8 mouse cellular contexts compared by ENCODE assay signal in the genomic region with DNA sequence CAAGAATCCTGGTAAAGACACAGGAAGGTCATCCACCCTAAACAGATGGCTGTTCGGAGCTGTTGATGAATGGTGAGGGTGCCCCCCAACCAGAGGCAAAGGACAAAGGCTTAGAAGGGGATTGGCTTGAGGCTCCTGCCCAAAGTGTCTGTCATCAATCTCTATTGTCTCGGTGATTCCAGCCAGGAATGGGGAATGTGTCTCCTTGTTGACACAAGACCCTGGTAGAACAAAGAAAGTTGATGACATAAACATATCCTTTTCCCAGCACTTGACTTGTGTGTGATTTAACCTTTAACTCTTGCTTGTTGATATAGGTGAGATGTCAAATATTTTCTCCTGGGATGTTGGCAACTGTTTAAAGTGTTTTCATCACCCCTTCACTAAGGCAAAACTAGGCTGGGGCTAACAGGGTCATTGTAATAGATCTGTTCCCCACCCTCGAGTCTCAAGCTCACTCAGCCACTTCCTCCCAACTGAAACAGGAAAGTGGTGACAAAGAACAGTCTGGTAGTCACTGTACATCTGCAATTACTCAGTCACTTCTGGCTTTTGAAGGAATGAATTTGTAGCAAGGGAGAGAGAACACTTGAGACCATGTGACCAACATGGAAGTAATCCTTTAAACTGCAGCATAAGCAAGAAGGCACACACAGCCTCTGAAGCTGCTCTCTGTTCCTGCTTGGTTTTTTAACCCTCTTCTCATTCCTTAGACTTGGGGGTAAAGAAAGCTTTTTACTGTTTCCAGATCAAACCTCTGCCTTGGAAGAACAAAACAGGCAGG. TPM values are rescaled to one million over a fixed set of nuclear protein-coding genes. Genes with fewer than 3 reads are reported as not detected.
DNase-seq lines count a peak whose midpoint lies in the region; ATAC-seq and TF ChIP-seq lines count a peak whose summit lies in the region.

No protein-coding gene starts in this region.

- ATAC-seq in liver, embryonic 14.5 days (ENCODE audit: insufficient read depth), result peak; percentile 45; the same call in 1 of the 2 replicates
- no peak for ATAC-seq in forebrain, embryonic 11.5 days (replicated peaks; ENCODE audit: low FRiP score)

- peak overlapping the region; percentile 71 for H3K27ac ChIP-seq in gastrocnemius, adult 2 months
- H3K27ac ChIP-seq in cortical plate, adult 2 months (ENCODE audit: insufficient read depth, low read length), result peak overlapping the region; percentile 71
- no peak overlapping the region for H3K27ac ChIP-seq in liver, embryonic 14.5 days
- no peak overlapping the region for H3K27ac ChIP-seq in forebrain, embryonic 11.5 days (ENCODE audit: low read depth, low read length)

- TF ChIP-seq CTCF in gastrocnemius, adult 2 months (IDR thresholded peaks at IDR 0.05), result no peak
- TF ChIP-seq CTCF in cortical plate, adult 2 months (IDR thresholded peaks at IDR 0.05; ENCODE audit: extremely low read depth, insufficient read depth, low read length), result no peak
- TF ChIP-seq CTCF in liver, embryonic 14.5 days (IDR thresholded peaks at IDR 0.05; ENCODE audit: low read depth), result no peak

- no peak overlapping the region for H3K4me2 ChIP-seq in liver, embryonic 14.5 days (ENCODE audit: low read depth)
- no peak overlapping the region for H3K4me2 ChIP-seq in forebrain, embryonic 11.5 days (ENCODE audit: low read depth, low read length, severe bottlenecking)

- no peaks in the 10 kb centered on the region for H3K4me1 ChIP-seq in cortical plate, adult 2 months (ENCODE audit: control insufficient read depth, insufficient read depth, low read length)
- H3K4me1 ChIP-seq in liver, embryonic 14.5 days (replicated peaks; ENCODE audit: control insufficient read depth in 2 of 2, insufficient read depth in 2 of 2, low read length in 1 of 2), result peaks cover 0 to 10% of the 10 kb centered on the region in 2 experiments; a peak in 2 of 4 replicates
- no peaks in the 10 kb centered on the region for H3K4me1 ChIP-seq in forebrain, embryonic 11.5 days (replicated peaks; ENCODE audit: control insufficient read depth, insufficient read depth, low read length)

- no peak for TF ChIP-seq EP300 in liver, embryonic 14.5 days (IDR thresholded peaks at IDR 0.05; ENCODE audit: low read depth)

- 30% methylated on average over 3 of the region's 3 CpGs for WGBS in liver, embryonic 14.5 days (ENCODE audit: insufficient replicate concordance)
- 51% methylated on average over 3 of the region's 3 CpGs for WGBS in forebrain, embryonic 11.5 days

- no peak overlapping the region for H3K4me3 ChIP-seq in gastrocnemius, adult 2 months
- no peak overlapping the region for H3K4me3 ChIP-seq in cortical plate, adult 2 months (ENCODE audit: insufficient read depth, low read length)
- no peak overlapping the region for H3K4me3 ChIP-seq in liver, embryonic 14.5 days (ENCODE audit: insufficient read depth in 1 of 2, low read depth in 2 of 2, low read length in 2 of 2)
- no peak overlapping the region for H3K4me3 ChIP-seq in forebrain, embryonic 11.5 days (ENCODE audit: low read depth, low read length)

- H3K36me3 ChIP-seq in liver, embryonic 14.5 days (replicated peaks; ENCODE audit: control insufficient read depth, insufficient read depth, low read depth), result no peaks in the 10 kb centered on the region
- no peaks in the 10 kb centered on the region for H3K36me3 ChIP-seq in forebrain, embryonic 11.5 days (ENCODE audit: control insufficient read depth, insufficient read depth, low read length)

- no peak overlapping the region for H3K9ac ChIP-seq in liver, embryonic 14.5 days (replicated peaks)
- H3K9ac ChIP-seq in forebrain, embryonic 11.5 days (ENCODE audit: low read length), result no peak overlapping the region

- no peaks in the 10 kb centered on the region for H3K27me3 ChIP-seq in liver, embryonic 14.5 days (ENCODE audit: control insufficient read depth, insufficient read depth, low read length)
- H3K27me3 ChIP-seq in forebrain, embryonic 11.5 days (ENCODE audit: control insufficient read depth, insufficient read depth, low read length), result no peaks in the 10 kb centered on the region

- no peak for TF ChIP-seq POLR2A in cortical plate, adult 2 months (IDR thresholded peaks at IDR 0.05; ENCODE audit: extremely low read depth, insufficient read depth, low read length)

- H3K9me3 ChIP-seq in liver, embryonic 14.5 days (ENCODE audit: control insufficient read depth, low read length), result no peaks in the 10 kb centered on the region
- H3K9me3 ChIP-seq in forebrain, embryonic 11.5 days (ENCODE audit: control insufficient read depth, low read length), result no peaks in the 10 kb centered on the region

- intact Hi-C loops in gastrocnemius, adult 2 months (cut with DNase I), result no loop called here
- intact Hi-C loops in heart, postnatal 25 days (cut with DNase I), result loop anchor here (5.0 kb wide), 1 partner anchor 127 kb away; no protein-coding TSS in a partner anchor

- DNase-seq in gastrocnemius, adult 2 months, result no peak
- DNase-seq in gastrocnemius, adult 8-10 months (ENCODE audit: low spot score in 2 of 2), result no peak
- DNase-seq in heart, postnatal 25 days (ENCODE audit: low spot score), result peak; percentile 6
- DNase-seq in liver, embryonic 14.5 days (ENCODE audit: low read depth in 3 of 3, low spot score in 3 of 3), result peak in 1 of 3 experiments; percentile 3
- no peak for DNase-seq in right cerebral cortex, postnatal 10 days (ENCODE audit: low spot score in 2 of 2)
- DNase-seq in forebrain, embryonic 11.5 days (ENCODE audit: low spot score), result no peak
- DNase-seq in urinary bladder, adult 2 months (ENCODE audit: low spot score), result no peak

RNA-seq across cellular contexts. Expression of a gene that starts 39.4 kb away (rescaled TPM):
- total RNA-seq in gastrocnemius, adult 2 months (2021), result 10 to 100 TPM; 10.5 to 11.0 TPM
- total RNA-seq in gastrocnemius, adult 8-10 months (2022), result 10 to 100 TPM in 1 of 4 experiments, 1 to 10 TPM in 3; 4.4 to 15.6 (median 8.0) TPM
- polyA plus RNA-seq in cortical plate, adult 2 months (2012; rRNA removed), result 11.7 TPM in 2 replicates
- 10 to 100 TPM; 34.2 to 37.5 TPM for total RNA-seq in heart, postnatal 25 days (2021)
- polyA plus RNA-seq in liver, embryonic 14.5 days (2012; rRNA removed), result 6.6 and 7.5 TPM in 2 replicates
- polyA plus RNA-seq in liver, embryonic 14.5 days (2014; fragmentation: Nextera tagmentation; extraction: Ambion mirVana), result 9.1 and 9.5 TPM in 2 replicates
- polyA plus RNA-seq in forebrain, embryonic 11.5 days (2014; fragmentation: Nextera tagmentation; extraction: Ambion mirVana), result 53.9 and 55.6 TPM in 2 replicates
- 87.2 and 99.9 TPM in 2 replicates for polyA plus RNA-seq in urinary bladder, adult 2 months (2012; rRNA removed)

Comparison
In these comparisons a context has a peak if more than half of its experiments do, and no peak if none do; other contexts are left out.
1. H3K27ac ChIP-seq: peak in gastrocnemius, adult 2 months (single experiment) and cortical plate, adult 2 months (single experiment); none in liver, embryonic 14.5 days (single experiment) and forebrain, embryonic 11.5 days (single experiment).